Mouse (Mus musculus) heart, adult 2 months (tissue): Measurements from ENCODE around the gene Tox4.
A peak's percentile ranks its signal among the peaks of the same experiment; 100 is the strongest.

Source experiments
- CTCF ChIP-seq: fragments of 200-600 bp; IDR thresholded peaks from 2 replicates; pipeline ENCODE4 v1.8.1; 2022; ENCODE audit warnings: antibody characterized with exemption, mild to moderate bottlenecking, moderate library complexity
- POLR2A ChIP-seq: fragments of 200-500 bp; IDR thresholded peaks from 2 replicates; pipeline ENCODE4 v1.6.1; 2011; ENCODE audit warnings: mild to moderate bottlenecking, low read depth, low read length, control low read depth; ENCODE audit not compliant: insufficient read depth

DNA sequence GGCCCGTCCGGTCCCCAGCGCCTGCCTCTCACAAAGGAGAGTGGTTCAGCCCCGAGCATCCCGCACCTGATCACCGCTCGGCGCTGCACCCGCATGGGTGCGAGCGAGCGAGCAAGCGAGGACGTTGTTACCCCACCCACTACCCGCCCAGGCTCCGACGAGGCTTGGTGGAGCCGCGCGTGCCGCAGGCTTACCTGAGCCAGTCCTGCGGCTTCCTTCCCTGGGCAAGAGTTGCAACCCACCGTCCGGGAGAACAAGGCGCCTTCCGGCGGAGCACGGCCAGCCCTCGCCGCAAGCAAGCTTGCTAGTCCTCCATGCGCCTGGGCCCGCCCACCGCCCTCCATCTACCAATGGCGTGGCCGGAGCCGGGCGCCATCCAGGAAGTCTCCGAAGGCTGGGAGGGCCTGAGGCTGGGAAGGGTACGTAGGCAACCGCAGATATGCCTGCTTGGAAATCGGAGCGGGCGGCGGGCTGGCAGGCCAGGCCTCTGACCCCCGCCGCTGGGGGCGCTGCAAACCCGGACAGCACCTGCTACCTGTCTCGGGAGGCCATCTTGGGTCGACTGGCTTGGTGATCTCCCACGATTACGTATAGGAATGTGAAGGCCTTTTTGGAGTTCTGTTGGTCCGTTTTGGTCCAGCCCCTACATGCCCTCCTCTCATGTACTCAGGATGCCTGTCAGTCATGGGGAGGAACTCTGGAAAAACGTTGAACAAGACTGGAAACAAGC lies 21.3 kb upstream of the Tox4 start, which contains the start of gene Chd8:
- TF ChIP-seq CTCF (no peak; the same call in 1 of the 2 replicates), POLR2A (peak; percentile 86)
